Mouse (Mus musculus) heart, adult 8-10 months (tissue): Measurements from ENCODE around the gene Gm40460. TPM values are rescaled to one million over a fixed set of nuclear protein-coding genes. Genes with fewer than 3 reads are reported as not detected.

Experiments
- total RNA-seq, 4 experiments: library from RNA; stranded (reverse); gene quantifications; 2 replicates each; pipeline ENCODE4 v1.2.4; 2022

Gm40460 gene
- total RNA-seq, 4 experiments from 2014 or later, result not detected

Other genes starting within 250 kb of the Gm40460 start
- gene Mob2, start 180.0 kb downstream of the Gm40460 start, total RNA-seq, result 10 to 100 TPM; 45.2 to 53.5 (median 46.9) TPM
- gene Dusp8, start 145.2 kb downstream of the Gm40460 start, total RNA-seq, result 10 to 100 TPM; 26.3 to 48.9 (median 37.9) TPM
- not detected for gene Gm45618, start 120.3 kb downstream of the Gm40460 start, total RNA-seq
- gene Gm39115, start 105.0 kb downstream of the Gm40460 start, total RNA-seq, result not detected
- not detected for gene Gm45337, start 96.5 kb downstream of the Gm40460 start, total RNA-seq
- not detected for gene Gm29735, start 84.0 kb downstream of the Gm40460 start, total RNA-seq
- gene Gm4553, start 75.3 kb downstream of the Gm40460 start, total RNA-seq, result not detected
- not detected for gene Krtap5-2, start 65.1 kb downstream of the Gm40460 start, total RNA-seq
- not detected for gene Gm10153, start 50.7 kb downstream of the Gm40460 start, total RNA-seq
- gene Krtap5-3, start 39.7 kb downstream of the Gm40460 start, total RNA-seq, result not detected
- gene Gm7579, start 29.2 kb downstream of the Gm40460 start, total RNA-seq, result not detected
- under 1 TPM in 1 of 4 experiments, not detected in 3; 0.22 TPM for gene Krtap5-5, start 11.1 kb downstream of the Gm40460 start, total RNA-seq
- gene Gm2431, start 17.3 kb upstream of the Gm40460 start, total RNA-seq, result not detected
- not detected for gene Gm4559, start 33.3 kb upstream of the Gm40460 start, total RNA-seq
- not detected for gene Krtap5-1, start 56.0 kb upstream of the Gm40460 start, total RNA-seq
- gene Krtap5-4, start 62.5 kb upstream of the Gm40460 start, total RNA-seq, result not detected
- 1 to 10 TPM; 2.4 to 4.7 (median 3.4) TPM for gene Ifitm10, start 132.7 kb upstream of the Gm40460 start, total RNA-seq
- 10 to 100 TPM in 1 of 4 experiments, 1 to 10 TPM in 2, under 1 TPM in 1; 0.63 to 14.1 (median 6.3) TPM for gene Gm49369, start 141.6 kb upstream of the Gm40460 start, total RNA-seq
- gene Ctsd, start 147.0 kb upstream of the Gm40460 start, total RNA-seq, result 1,000 to 10,000 TPM; 1,038 to 1,126 (median 1,089) TPM
- gene Syt8, start 193.8 kb upstream of the Gm40460 start, total RNA-seq, result under 1 TPM in 1 of 4 experiments, not detected in 3; 0.25 TPM
- gene Tnni2, start 200.7 kb upstream of the Gm40460 start, total RNA-seq, result 1 to 10 TPM; 5.1 to 10.0 (median 7.8) TPM
- gene Lsp1, start 219.7 kb upstream of the Gm40460 start, total RNA-seq, result 10 to 100 TPM; 24.0 to 40.3 (median 31.7) TPM